Mouse (Mus musculus): ENCODE results near the gene Srr. TPM values are rescaled to one million over a fixed set of nuclear protein-coding genes. Genes with fewer than 3 reads are reported as not detected.

Srr gene
- 41.6 and 45.1 TPM in 2 replicates for polyA plus RNA-seq (2015; fragmentation: Nextera tagmentation; extraction: Ambion mirVana)

DNA sequence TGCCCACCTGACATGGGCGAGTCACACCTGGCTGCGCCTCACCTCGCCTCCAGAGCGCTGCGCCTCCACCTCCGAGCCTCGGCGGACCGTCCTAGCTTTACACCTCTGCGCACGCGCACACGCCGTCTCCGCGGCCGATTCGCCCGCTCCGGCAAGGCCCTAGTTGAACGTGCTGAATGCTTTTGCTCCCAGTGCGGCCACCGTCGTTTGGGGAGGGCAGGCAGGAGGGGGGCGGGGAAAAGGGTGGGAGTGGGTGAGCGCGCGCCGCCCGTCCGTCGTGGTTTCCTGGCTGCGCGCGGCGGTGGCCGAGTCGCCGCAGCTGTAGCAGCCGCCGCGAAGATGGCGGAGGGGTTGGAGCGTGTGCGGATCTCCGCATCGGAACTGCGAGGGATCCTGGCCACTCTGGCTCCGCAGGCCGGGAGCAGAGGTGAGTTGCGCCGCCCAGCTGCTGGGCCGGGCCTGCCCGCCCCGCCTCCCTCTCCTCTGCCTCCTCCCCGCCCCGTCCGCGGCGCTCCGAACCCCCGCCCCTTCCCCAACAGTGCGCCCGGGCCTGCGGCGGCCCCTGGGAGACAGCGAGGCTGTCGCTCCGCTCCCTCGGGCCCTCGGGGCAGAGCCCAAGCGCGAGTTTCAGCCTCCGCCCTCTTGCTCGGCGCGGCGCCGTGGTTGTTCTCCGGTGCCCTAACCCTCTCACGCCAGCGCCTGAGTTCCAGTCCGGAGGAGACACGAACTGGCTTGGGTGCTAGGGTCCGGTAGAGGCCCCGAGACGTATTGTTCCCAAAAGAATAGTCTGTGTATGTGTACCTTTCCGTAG, at the start of gene Srr, which contains the start of gene Smg6:
Gene Srr, minus strand, starts transcription at position 372 of the 811 bp plus-strand sequence.
Gene Smg6, plus strand, starts transcription at position 247 of the 811 bp plus-strand sequence.
- Histone ChIP-seq H3K27ac (replicated peaks) (peak within 1 kb of the TSS; percentile 97), H3K4me3 (peak within 1 kb of the TSS; percentile 94), H3K4me2 (replicated peaks) (peak within 1 kb of the TSS; percentile 60), H3K9me3 (no peaks in the 10 kb centered on the region), H3K9ac (replicated peaks) (peak within 1 kb of the TSS; percentile 97), H3K4me1 (peaks cover 22% of the 10 kb centered on the region), H3K27me3 (no peaks in the 10 kb centered on the region), H3K36me3 (0 out of 2 replicates have a peak, but pooled peaks cover 3% of the 10 kb centered on the region)
- ATAC-seq (replicated peaks) = peak; percentile 97
- WGBS = under 1% methylated on average over 70 of the region's 88 CpGs

DNA sequence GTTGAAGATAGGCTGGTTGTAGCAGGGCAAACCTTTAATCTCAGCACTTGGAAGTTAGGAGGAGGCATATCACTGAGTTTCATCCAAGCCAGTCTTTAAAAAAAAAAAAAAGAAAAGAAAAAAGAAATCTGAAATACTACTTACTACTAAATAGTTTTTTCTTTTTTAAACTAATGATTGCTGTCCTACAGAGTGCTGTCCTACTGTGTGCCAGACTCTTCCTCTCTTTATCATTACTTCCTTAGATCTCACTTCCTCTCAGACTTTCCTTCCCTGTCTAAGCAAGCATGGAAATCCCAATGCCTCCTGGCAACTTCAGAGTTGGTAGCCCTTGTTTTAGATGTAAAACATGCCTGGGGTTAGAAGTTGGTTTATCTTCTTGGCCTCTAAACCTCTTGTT, 48.9 kb upstream of the Srr start:
- Histone ChIP-seq H3K27me3 (no peaks in the 10 kb centered on the region), H3K4me3 (no peak overlapping the region), H3K9me3 (no peaks in the 10 kb centered on the region), H3K4me1 (no peaks in the 10 kb centered on the region), H3K27ac (replicated peaks) (no peak overlapping the region), H3K4me2 (replicated peaks) (no peak overlapping the region), H3K9ac (replicated peaks) (no peak overlapping the region), H3K36me3 (0 out of 2 replicates have a peak, but pooled peaks cover 6% of the 10 kb centered on the region)
- ATAC-seq (replicated peaks) = no peak

DNA sequence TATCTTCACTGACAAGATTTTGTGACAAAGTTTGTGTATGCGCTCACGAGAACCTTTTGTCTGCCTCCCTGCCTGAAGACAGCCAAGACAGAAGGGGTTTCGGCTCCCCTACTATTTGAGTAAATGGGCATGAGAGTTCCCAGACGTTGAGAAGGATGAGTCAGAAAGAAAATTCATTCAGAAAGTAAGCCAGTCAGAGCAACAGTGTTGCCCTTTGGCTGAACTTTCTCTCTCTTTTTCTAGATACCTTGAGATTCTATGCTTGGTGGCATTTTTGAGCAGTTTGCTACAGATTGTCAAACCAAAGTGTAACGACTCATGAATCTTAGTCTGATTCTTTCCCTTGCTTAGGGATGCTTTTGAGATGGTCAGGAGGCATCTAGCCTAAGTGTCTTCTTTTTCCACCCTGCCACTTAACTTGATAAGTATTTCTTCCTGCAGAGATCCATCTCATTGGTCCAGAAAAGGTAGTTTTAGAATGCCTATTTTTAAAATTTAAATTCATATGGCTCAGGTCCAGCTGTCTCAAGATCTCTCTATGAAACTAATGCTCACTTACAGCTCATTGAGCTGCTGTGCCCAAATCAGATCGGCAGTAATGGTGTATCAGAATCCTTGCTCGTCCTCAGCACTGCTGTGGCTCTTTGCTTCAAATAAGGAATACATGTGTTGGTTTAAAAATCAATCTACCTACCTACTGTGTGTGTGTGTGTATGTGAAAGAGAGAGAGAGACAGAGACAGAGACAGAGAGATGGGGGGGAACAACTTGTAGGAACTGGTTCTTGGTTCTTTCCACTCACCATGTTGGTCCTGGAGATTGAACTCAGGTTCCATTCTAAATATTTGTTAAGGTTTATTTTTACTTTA, 47.8 kb upstream of the Srr start:
- H3K9ac ChIP-seq (replicated peaks) = no peak overlapping the region
- H3K27ac ChIP-seq (replicated peaks) = no peak overlapping the region
- H3K27me3 ChIP-seq = no peaks in the 10 kb centered on the region
- 0 out of 2 replicates have a peak, but pooled peaks cover 6% of the 10 kb centered on the region for H3K36me3 ChIP-seq
- H3K4me1 ChIP-seq = no peaks in the 10 kb centered on the region
- no peak overlapping the region for H3K4me3 ChIP-seq
- no peak for ATAC-seq (replicated peaks)
- 86% methylated on average over 7 of the region's 7 CpGs for WGBS
- no peaks in the 10 kb centered on the region for H3K9me3 ChIP-seq
- no peak overlapping the region for H3K4me2 ChIP-seq (replicated peaks)

DNA sequence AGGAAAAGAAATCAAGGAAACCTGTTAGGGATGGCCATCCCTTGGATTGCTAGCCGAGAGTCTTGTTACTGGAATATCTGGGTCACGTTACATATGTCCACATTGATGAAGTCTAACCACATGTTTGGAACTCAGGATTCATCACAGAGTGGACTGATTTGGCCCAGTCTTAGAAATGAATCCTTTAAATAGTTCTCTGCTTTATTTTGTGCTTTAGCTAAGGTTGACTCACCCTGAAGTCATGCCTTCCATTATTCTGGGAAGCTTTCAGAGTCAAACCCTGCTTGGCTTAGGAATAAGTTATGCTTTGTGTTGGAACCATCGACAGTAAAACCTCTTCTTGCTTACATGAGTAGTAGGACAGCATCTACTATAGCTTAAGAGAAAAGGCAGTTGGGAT, 39.8 kb upstream of the Srr start:
- Histone ChIP-seq H3K27me3 (no peaks in the 10 kb centered on the region), H3K36me3 (no peaks in the 10 kb centered on the region), H3K4me1 (no peaks in the 10 kb centered on the region), H3K9ac (replicated peaks) (no peak overlapping the region), H3K4me3 (no peak overlapping the region), H3K9me3 (no peaks in the 10 kb centered on the region), H3K27ac (replicated peaks) (no peak overlapping the region), H3K4me2 (replicated peaks) (no peak overlapping the region)
- WGBS = 97% methylated on average over 3 of the region's 3 CpGs
- ATAC-seq (replicated peaks) = no peak

DNA sequence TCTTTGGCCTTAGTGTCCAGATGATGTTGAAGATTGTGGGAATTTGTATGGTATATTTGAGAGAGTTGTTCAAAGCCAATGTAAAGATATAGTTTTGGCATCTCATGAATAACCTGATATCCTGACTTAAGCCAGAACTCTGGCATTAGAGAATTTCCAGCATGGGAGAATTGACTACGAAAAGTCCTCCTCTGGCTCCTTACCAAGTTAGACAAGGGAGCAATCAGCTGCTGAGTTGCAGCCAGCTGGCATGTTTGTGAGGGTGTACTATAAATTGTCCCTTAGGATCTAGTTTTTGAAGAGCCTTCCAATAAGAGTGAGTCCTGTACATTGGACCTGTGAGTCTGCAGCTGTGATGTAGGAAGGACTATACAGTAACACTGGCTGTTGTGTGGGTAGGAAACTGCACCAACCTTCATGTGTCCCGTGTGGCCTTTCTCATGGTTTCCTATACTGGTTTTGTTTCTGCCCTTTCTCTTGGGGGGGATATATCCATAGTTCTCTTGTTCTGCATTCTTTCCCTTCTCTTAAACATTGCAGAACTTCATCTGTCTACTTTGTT, 37.2 kb upstream of the Srr start:
- Histone ChIP-seq H3K27me3 (no peaks in the 10 kb centered on the region), H3K27ac (replicated peaks) (no peak overlapping the region), H3K9ac (replicated peaks) (no peak overlapping the region), H3K36me3 (no peaks in the 10 kb centered on the region), H3K4me3 (no peak overlapping the region), H3K9me3 (no peaks in the 10 kb centered on the region), H3K4me1 (no peaks in the 10 kb centered on the region), H3K4me2 (replicated peaks) (no peak overlapping the region)
- no peak for ATAC-seq (replicated peaks)
- WGBS = 68% methylated on average over 2 of the region's 2 CpGs

DNA sequence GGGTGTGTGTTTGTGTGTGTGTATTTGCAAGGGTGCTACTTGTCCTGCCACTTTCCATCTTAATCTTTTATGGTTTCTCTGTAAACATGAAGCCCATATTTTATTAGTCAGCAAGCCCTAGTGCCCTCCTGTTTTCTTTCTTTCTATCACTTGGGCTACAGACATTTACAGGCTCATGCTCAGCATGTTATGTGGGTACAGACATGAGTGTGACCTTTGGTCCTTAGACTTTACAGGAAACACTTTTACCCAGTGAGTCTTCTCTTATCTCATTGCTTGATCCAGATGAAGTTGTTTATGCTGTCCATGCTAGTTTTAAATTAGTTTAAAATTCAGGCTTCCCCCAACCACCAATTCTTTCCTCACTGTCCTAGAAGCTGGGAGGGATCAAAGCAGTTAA, 36.2 kb upstream of the Srr start:
- no peaks in the 10 kb centered on the region for H3K4me1 ChIP-seq
- H3K36me3 ChIP-seq = peaks cover 3% of the 10 kb centered on the region; the same call in 1 of the 2 replicates
- H3K4me3 ChIP-seq = no peak overlapping the region
- no peak overlapping the region for H3K9ac ChIP-seq (replicated peaks)
- no peak overlapping the region for H3K4me2 ChIP-seq (replicated peaks)
- H3K27ac ChIP-seq (replicated peaks) = no peak overlapping the region
- no peaks in the 10 kb centered on the region for H3K9me3 ChIP-seq
- ATAC-seq (replicated peaks) = no peak
- H3K27me3 ChIP-seq = no peaks in the 10 kb centered on the region

DNA sequence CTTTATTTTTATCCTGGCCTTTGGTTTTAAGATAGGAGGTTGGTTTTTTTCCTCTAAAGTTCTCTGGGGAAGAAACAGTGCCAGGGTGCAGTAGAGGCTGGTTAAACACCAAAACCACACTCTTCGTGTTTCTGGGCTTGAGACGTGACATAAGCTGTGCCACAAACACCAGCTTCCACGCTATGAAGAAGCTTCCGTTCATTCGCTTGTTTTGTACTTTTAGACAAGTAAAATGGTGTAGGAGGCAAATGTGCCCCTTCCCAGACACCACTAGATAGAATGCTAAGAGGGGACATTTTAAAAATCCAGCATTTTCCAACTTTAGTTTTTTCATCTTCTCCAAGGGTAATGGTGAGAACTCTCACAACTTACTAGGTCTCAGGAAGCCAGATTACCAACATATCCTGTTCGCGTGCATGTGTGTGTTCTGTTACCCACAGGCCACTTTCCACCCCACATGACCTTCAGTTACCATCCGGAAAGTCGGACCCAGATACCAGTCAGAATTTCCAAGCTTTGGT, 34.3 kb upstream of the Srr start:
- H3K4me3 ChIP-seq = no peak overlapping the region
- no peak for ATAC-seq (replicated peaks)
- no peak overlapping the region for H3K27ac ChIP-seq (replicated peaks)
- no peaks in the 10 kb centered on the region for H3K27me3 ChIP-seq
- H3K36me3 ChIP-seq = peaks cover 6% of the 10 kb centered on the region; the same call in 1 of the 2 replicates
- no peaks in the 10 kb centered on the region for H3K4me1 ChIP-seq
- 96% methylated on average over 9 of the region's 9 CpGs for WGBS
- no peak overlapping the region for H3K4me2 ChIP-seq (replicated peaks)
- no peaks in the 10 kb centered on the region for H3K9me3 ChIP-seq
- H3K9ac ChIP-seq (replicated peaks) = no peak overlapping the region

DNA sequence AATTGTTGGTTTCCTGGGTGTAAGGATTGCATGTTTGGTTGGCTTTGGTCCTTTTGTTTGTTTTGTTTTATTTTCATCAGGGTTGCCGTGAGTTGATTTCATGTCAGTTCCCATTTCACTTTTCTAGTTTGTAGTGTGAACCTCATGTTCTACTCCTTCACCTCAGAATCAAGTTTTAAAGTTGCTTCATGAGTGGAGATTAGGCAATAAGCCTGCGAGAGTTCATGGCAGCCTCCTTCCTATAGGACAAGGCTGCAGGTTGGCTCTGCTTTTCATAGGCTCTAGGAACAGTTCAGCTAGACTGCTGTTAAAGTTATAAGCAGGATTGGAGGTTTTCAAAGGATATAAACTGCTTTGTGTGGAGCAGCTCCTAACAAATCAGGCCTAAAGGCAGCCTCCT, 33.8 kb upstream of the Srr start:
- Histone ChIP-seq H3K9me3 (no peaks in the 10 kb centered on the region), H3K4me1 (no peaks in the 10 kb centered on the region), H3K9ac (replicated peaks) (no peak overlapping the region), H3K27me3 (no peaks in the 10 kb centered on the region), H3K36me3 (peaks cover 6% of the 10 kb centered on the region; the same call in 1 of the 2 replicates), H3K4me2 (replicated peaks) (no peak overlapping the region), H3K4me3 (no peak overlapping the region), H3K27ac (replicated peaks) (no peak overlapping the region)
- 84% methylated on average over 2 of the region's 2 CpGs for WGBS
- no peak for ATAC-seq (replicated peaks)

DNA sequence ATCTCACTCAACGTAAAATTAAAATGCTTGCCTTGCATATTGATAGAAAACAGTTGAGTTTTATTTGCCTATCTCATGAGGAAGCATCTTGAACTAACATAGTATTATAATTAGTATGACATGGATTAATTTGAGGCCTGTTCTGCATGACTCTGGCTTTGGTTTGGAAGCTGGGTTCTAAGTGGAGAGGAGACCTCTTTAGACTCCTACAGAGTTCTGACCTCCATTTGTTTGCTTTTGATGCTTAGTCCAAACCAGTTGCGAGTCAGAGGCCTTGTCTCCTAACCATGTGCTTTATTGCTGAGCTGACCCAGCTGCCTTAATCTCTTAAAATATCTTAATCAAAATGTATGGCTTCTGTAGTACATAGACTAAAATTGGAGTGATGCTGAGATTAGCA, 31.9 kb upstream of the Srr start:
- Histone ChIP-seq H3K4me2 (replicated peaks) (no peak overlapping the region), H3K4me1 (no peaks in the 10 kb centered on the region), H3K27me3 (no peaks in the 10 kb centered on the region), H3K27ac (replicated peaks) (no peak overlapping the region), H3K9me3 (no peaks in the 10 kb centered on the region), H3K36me3 (peaks cover 6% of the 10 kb centered on the region; the same call in 1 of the 2 replicates), H3K9ac (replicated peaks) (no peak overlapping the region), H3K4me3 (no peak overlapping the region)
- ATAC-seq (replicated peaks) = no peak
- 95% methylated on average over 2 of the region's 2 CpGs for WGBS

DNA sequence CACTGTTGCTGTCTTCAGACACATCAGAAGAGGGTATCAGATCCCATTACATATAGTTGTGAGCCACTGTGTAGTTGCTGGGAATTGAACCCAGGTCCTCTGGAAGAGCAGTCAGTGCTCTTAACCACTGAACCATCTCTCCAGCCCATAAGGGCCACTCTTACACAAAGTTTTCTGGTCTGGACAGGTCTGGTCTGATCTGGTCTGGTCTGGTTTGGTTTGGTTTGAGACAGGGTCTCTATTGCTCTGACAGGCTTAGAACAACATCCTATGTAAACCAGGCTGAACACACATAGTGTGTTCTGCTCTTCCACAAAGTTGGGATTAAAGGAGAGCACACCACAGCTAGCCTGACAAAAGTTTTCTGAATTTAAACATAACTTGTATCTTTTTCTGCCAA, 30.3 kb upstream of the Srr start:
- no peaks in the 10 kb centered on the region for H3K4me1 ChIP-seq
- H3K36me3 ChIP-seq = peaks cover 6% of the 10 kb centered on the region; the same call in 1 of the 2 replicates
- no peak overlapping the region for H3K9ac ChIP-seq (replicated peaks)
- no peak overlapping the region for H3K27ac ChIP-seq (replicated peaks)
- no peak overlapping the region for H3K4me3 ChIP-seq
- no peak for ATAC-seq (replicated peaks)
- no peaks in the 10 kb centered on the region for H3K9me3 ChIP-seq
- H3K4me2 ChIP-seq (replicated peaks) = no peak overlapping the region
- H3K27me3 ChIP-seq = no peaks in the 10 kb centered on the region

DNA sequence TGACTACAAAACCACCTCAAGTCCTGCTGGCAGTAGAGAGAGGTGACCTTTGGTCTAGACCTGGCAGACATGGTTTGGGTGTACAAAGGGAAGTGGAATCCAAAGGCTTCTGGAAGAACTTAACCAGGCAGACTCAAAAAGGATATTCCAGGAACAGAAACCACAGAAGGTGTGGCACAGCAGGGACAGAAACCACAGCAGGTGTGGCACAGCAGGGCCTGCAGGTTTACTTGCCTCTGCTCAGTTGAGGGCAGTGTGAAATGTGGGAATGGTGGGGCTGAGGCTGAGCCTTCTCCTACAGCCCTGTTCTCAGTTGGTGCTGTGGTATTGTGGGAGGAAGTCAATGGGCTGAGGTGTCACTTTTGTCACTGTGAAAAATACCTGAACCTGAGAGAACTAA, 29.2 kb upstream of the Srr start:
- Histone ChIP-seq H3K9me3 (no peaks in the 10 kb centered on the region), H3K4me1 (no peaks in the 10 kb centered on the region), H3K27ac (replicated peaks) (no peak overlapping the region), H3K9ac (replicated peaks) (no peak overlapping the region), H3K4me3 (no peak overlapping the region), H3K27me3 (no peaks in the 10 kb centered on the region), H3K36me3 (peaks cover 9% of the 10 kb centered on the region; the same call in 1 of the 2 replicates), H3K4me2 (replicated peaks) (no peak overlapping the region)
- ATAC-seq (replicated peaks) = no peak

DNA sequence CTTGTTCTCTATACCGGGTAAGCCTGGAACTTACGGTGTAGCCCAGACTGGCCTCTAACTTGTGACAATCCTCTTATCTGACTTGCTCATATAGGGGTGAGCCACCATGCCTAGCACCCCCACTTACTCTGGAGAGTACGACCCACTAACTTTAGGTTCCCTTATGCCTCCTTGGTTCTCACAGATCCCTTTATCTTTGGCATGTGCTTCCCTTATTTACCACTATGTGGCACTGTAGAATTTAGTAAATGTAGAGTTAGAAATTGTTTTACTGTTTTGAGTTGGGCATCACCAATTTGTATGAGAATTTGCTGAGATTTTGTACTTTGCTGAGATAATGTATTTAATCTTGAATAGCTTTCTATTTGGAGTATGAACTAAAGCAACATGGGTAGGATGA, 20.6 kb upstream of the Srr start:
- Histone ChIP-seq H3K4me2 (replicated peaks) (no peak overlapping the region), H3K9ac (replicated peaks) (no peak overlapping the region), H3K9me3 (no peaks in the 10 kb centered on the region), H3K36me3 (peaks cover 38% of the 10 kb centered on the region; the same call in 1 of the 2 replicates), H3K27ac (replicated peaks) (no peak overlapping the region), H3K4me3 (no peak overlapping the region), H3K4me1 (no peaks in the 10 kb centered on the region), H3K27me3 (no peaks in the 10 kb centered on the region)
- 76% methylated on average over 3 of the region's 3 CpGs for WGBS
- ATAC-seq (replicated peaks) = no peak

Data from forebrain, embryonic 15.5 days (tissue).